ENCODE assay signal across 21 mouse cellular contexts in genomic region chr5:85497261-85497660, GRCm38 (mm10).
DNase-seq lines count a peak whose midpoint lies in the region; ATAC-seq and TF ChIP-seq lines count a peak whose summit lies in the region.
"Had no signal": no experiment of that assay in that cellular context is flagged by ENCODE, and none has a peak within 500 bp of the region (broad histone marks: within the 10 kb centered on the region; RNA-seq: fewer than 3 reads in every experiment).

No protein-coding gene starts in this region.

- no peak overlapping the region for H3K27ac ChIP-seq in forebrain, embryonic 15.5 days (replicated peaks)
- no peak overlapping the region for H3K27ac ChIP-seq in forebrain, embryonic 11.5 days (ENCODE audit: low read depth, low read length)
- H3K27ac ChIP-seq in midbrain, embryonic 11.5 days (ENCODE audit: low read depth, low read length), result no peak overlapping the region
- H3K27ac ChIP-seq in midbrain, embryonic 10.5 days (replicated peaks), result no peak overlapping the region
- H3K27ac ChIP-seq in midbrain, embryonic 13.5 days, result no peak overlapping the region
- H3K27ac ChIP-seq in midbrain, postnatal 0 days (ENCODE audit: low read depth, low read length), result no peak overlapping the region
- H3K27ac ChIP-seq: embryonic facial prominence, embryonic 13.5 days; heart, adult 2 months; heart, embryonic 15.5 days; hindbrain, embryonic 12.5 days; intestine, embryonic 15.5 days had no signal

- ATAC-seq in forebrain, embryonic 15.5 days (replicated peaks), result peak; percentile 67; the same call in 1 of the 2 replicates
- no peak for ATAC-seq in forebrain, embryonic 11.5 days (replicated peaks; ENCODE audit: low FRiP score)
- peak; percentile 7; the same call in 1 of the 2 replicates for ATAC-seq in midbrain, embryonic 11.5 days (ENCODE audit: low FRiP score)
- 0 out of 2 replicates have a peak, but pooled peaks have one; percentile 40 for ATAC-seq in midbrain, embryonic 13.5 days
- ATAC-seq in midbrain, postnatal 0 days (ENCODE audit: low FRiP score), result no peak
- no peak for ATAC-seq in granulocyte monocyte progenitor cell, adult 5-6 weeks (replicated peaks; ENCODE audit: poor library complexity, severe bottlenecking)
- ATAC-seq: activated CD4-positive, CD25-positive, alpha-beta regulatory T cell, adult 4 months; intestine, embryonic 15.5 days; Patski had no signal

- no peak overlapping the region for H3K4me3 ChIP-seq in forebrain, embryonic 15.5 days
- H3K4me3 ChIP-seq in forebrain, embryonic 11.5 days (ENCODE audit: low read depth, low read length), result no peak overlapping the region
- H3K4me3 ChIP-seq in midbrain, embryonic 11.5 days (ENCODE audit: low read depth, low read length), result no peak overlapping the region
- no peak overlapping the region for H3K4me3 ChIP-seq in midbrain, embryonic 10.5 days
- no peak overlapping the region for H3K4me3 ChIP-seq in midbrain, embryonic 13.5 days (replicated peaks)
- H3K4me3 ChIP-seq in midbrain, postnatal 0 days (ENCODE audit: low read depth, low read length), result no peak overlapping the region
- H3K4me3 ChIP-seq: embryonic facial prominence, embryonic 13.5 days; heart, adult 2 months; heart, embryonic 15.5 days; hindbrain, embryonic 12.5 days; intestine, embryonic 15.5 days had no signal

- TF ChIP-seq CTCF in midbrain, postnatal 0 days (IDR thresholded peaks at IDR 0.05), result no peak

- DNase-seq in forebrain, embryonic 11.5 days (ENCODE audit: low spot score), result no peak
- DNase-seq in midbrain, embryonic 11.5 days (ENCODE audit: low spot score, missing footprints), result no peak
- no peak for DNase-seq in midbrain, embryonic 10.5 days (ENCODE audit: low spot score)
- DNase-seq in midbrain, postnatal 0 days (ENCODE audit: low spot score), result peak; percentile 16
- DNase-seq: adrenal gland, postnatal 14 days; cerebellum, adult 18-20 months; cerebellum, adult 9-11 months; cerebellum, postnatal 36 days; gastrocnemius, postnatal 10 days; heart, adult 2 months had no signal

- H3K4me1 ChIP-seq in forebrain, embryonic 15.5 days, result no peaks in the 10 kb centered on the region
- H3K4me1 ChIP-seq in forebrain, embryonic 11.5 days (replicated peaks; ENCODE audit: control insufficient read depth, insufficient read depth, low read length), result no peaks in the 10 kb centered on the region
- H3K4me1 ChIP-seq in midbrain, embryonic 11.5 days (ENCODE audit: control insufficient read depth, insufficient read depth, low read length), result no peaks in the 10 kb centered on the region
- no peaks in the 10 kb centered on the region for H3K4me1 ChIP-seq in midbrain, embryonic 10.5 days
- 0 out of 2 replicates have a peak, but pooled peaks cover 2% of the 10 kb centered on the region for H3K4me1 ChIP-seq in midbrain, embryonic 13.5 days (replicated peaks)
- H3K4me1 ChIP-seq in midbrain, postnatal 0 days (ENCODE audit: insufficient read depth, low read length), result no peaks in the 10 kb centered on the region
- H3K4me1 ChIP-seq: embryonic facial prominence, embryonic 13.5 days; heart, embryonic 15.5 days; hindbrain, embryonic 12.5 days; intestine, embryonic 15.5 days had no signal

- H3K9me3 ChIP-seq in forebrain, embryonic 15.5 days, result no peaks in the 10 kb centered on the region
- H3K9me3 ChIP-seq in forebrain, embryonic 11.5 days (ENCODE audit: control insufficient read depth, low read length), result no peaks in the 10 kb centered on the region
- no peaks in the 10 kb centered on the region for H3K9me3 ChIP-seq in midbrain, embryonic 11.5 days (ENCODE audit: control insufficient read depth, low read length)
- no peaks in the 10 kb centered on the region for H3K9me3 ChIP-seq in midbrain, embryonic 10.5 days (replicated peaks)
- H3K9me3 ChIP-seq in midbrain, embryonic 13.5 days, result no peaks in the 10 kb centered on the region
- H3K9me3 ChIP-seq in midbrain, postnatal 0 days (ENCODE audit: low read length), result no peaks in the 10 kb centered on the region
- H3K9me3 ChIP-seq: embryonic facial prominence, embryonic 13.5 days; heart, embryonic 15.5 days; hindbrain, embryonic 12.5 days; intestine, embryonic 15.5 days had no signal

- 21% methylated on average over 2 of the region's 2 CpGs for WGBS in forebrain, embryonic 15.5 days
- WGBS in forebrain, embryonic 11.5 days, result 53% methylated on average over 2 of the region's 2 CpGs
- WGBS in midbrain, embryonic 11.5 days, result 73% methylated on average over 2 of the region's 2 CpGs
- WGBS in midbrain, embryonic 10.5 days, result 73% methylated on average over 2 of the region's 2 CpGs
- 60% methylated on average over 2 of the region's 2 CpGs for WGBS in midbrain, embryonic 13.5 days
- WGBS in midbrain, postnatal 0 days, result 50% methylated on average over 2 of the region's 2 CpGs

- H3K9ac ChIP-seq in forebrain, embryonic 15.5 days (replicated peaks), result no peak overlapping the region
- H3K9ac ChIP-seq in forebrain, embryonic 11.5 days (ENCODE audit: low read length), result no peak overlapping the region
- H3K9ac ChIP-seq in midbrain, embryonic 11.5 days (ENCODE audit: low read length), result no peak overlapping the region
- no peak overlapping the region for H3K9ac ChIP-seq in midbrain, embryonic 13.5 days (replicated peaks)
- no peak overlapping the region for H3K9ac ChIP-seq in midbrain, postnatal 0 days (replicated peaks; ENCODE audit: low read length, poor library complexity, severe bottlenecking)
- H3K9ac ChIP-seq: embryonic facial prominence, embryonic 13.5 days; heart, embryonic 15.5 days; hindbrain, embryonic 12.5 days; intestine, embryonic 15.5 days had no signal

- no peaks in the 10 kb centered on the region for H3K27me3 ChIP-seq in forebrain, embryonic 15.5 days
- H3K27me3 ChIP-seq in forebrain, embryonic 11.5 days (ENCODE audit: control insufficient read depth, insufficient read depth, low read length), result no peaks in the 10 kb centered on the region
- H3K27me3 ChIP-seq in midbrain, embryonic 11.5 days (ENCODE audit: control insufficient read depth, insufficient read depth, low read length), result no peaks in the 10 kb centered on the region
- H3K27me3 ChIP-seq in midbrain, embryonic 10.5 days (ENCODE audit: low read depth, poor library complexity, severe bottlenecking), result no peaks in the 10 kb centered on the region
- H3K27me3 ChIP-seq in midbrain, embryonic 13.5 days, result no peaks in the 10 kb centered on the region
- H3K27me3 ChIP-seq in midbrain, postnatal 0 days (ENCODE audit: insufficient read depth, low read length), result no peaks in the 10 kb centered on the region
- H3K27me3 ChIP-seq: CH12.LX; embryonic facial prominence, embryonic 13.5 days; heart, embryonic 15.5 days; hindbrain, embryonic 12.5 days; intestine, embryonic 15.5 days; Patski had no signal

- H3K4me2 ChIP-seq in forebrain, embryonic 15.5 days (replicated peaks), result no peak overlapping the region
- H3K4me2 ChIP-seq in forebrain, embryonic 11.5 days (ENCODE audit: low read depth, low read length, severe bottlenecking), result no peak overlapping the region
- H3K4me2 ChIP-seq in midbrain, embryonic 11.5 days, result no peak overlapping the region
- H3K4me2 ChIP-seq in midbrain, embryonic 13.5 days (replicated peaks), result no peak overlapping the region
- no peak overlapping the region for H3K4me2 ChIP-seq in midbrain, postnatal 0 days (ENCODE audit: low read depth, low read length, poor library complexity, severe bottlenecking)
- H3K4me2 ChIP-seq: embryonic facial prominence, embryonic 13.5 days; heart, embryonic 11.5 days; heart, embryonic 15.5 days; hindbrain, embryonic 12.5 days; intestine, embryonic 15.5 days had no signal

- H3K36me3 ChIP-seq in forebrain, embryonic 15.5 days, result no peaks in the 10 kb centered on the region
- no peaks in the 10 kb centered on the region for H3K36me3 ChIP-seq in forebrain, embryonic 11.5 days (ENCODE audit: control insufficient read depth, insufficient read depth, low read length)
- no peaks in the 10 kb centered on the region for H3K36me3 ChIP-seq in midbrain, embryonic 11.5 days (ENCODE audit: control insufficient read depth, insufficient read depth, low read length)
- no peaks in the 10 kb centered on the region for H3K36me3 ChIP-seq in midbrain, embryonic 10.5 days
- H3K36me3 ChIP-seq in midbrain, embryonic 13.5 days, result no peaks in the 10 kb centered on the region
- no peaks in the 10 kb centered on the region for H3K36me3 ChIP-seq in midbrain, postnatal 0 days (ENCODE audit: insufficient read depth, low read length)
- H3K36me3 ChIP-seq: embryonic facial prominence, embryonic 13.5 days; heart, embryonic 15.5 days; hindbrain, embryonic 12.5 days; intestine, embryonic 15.5 days had no signal

Comparison
In these comparisons a context has a peak if more than half of its experiments do, and no peak if none do; other contexts are left out.
1. ATAC-seq: peak in forebrain, embryonic 15.5 days (single experiment), midbrain, embryonic 11.5 days (single experiment) and midbrain, embryonic 13.5 days (single experiment); none in forebrain, embryonic 11.5 days (single experiment), midbrain, postnatal 0 days (single experiment) and granulocyte monocyte progenitor cell, adult 5-6 weeks (single experiment).